In genomic region chr6:54478646-54479324, GRCm38 (mm10) we compare ENCODE assay signal across 10 mouse cellular contexts. TPM values are rescaled to one million over a fixed set of nuclear protein-coding genes. Genes with fewer than 3 reads are reported as not detected.
DNase-seq lines count a peak whose midpoint lies in the region; ATAC-seq and TF ChIP-seq lines count a peak whose summit lies in the region.
"Had no signal": no experiment of that assay in that cellular context is flagged by ENCODE, and none has a peak within 500 bp of the region (broad histone marks: within the 10 kb centered on the region; RNA-seq: fewer than 3 reads in every experiment).

No protein-coding gene starts in this region.

- H3K4me3 ChIP-seq in heart, adult 2 months: no peak overlapping the region
- H3K4me3 ChIP-seq in forebrain, embryonic 14.5 days (ENCODE audit: low read depth, low read length): no peak overlapping the region
- no peak overlapping the region for H3K4me3 ChIP-seq in small intestine, adult 2 months (ENCODE audit: low read depth, low read length)
- H3K4me3 ChIP-seq: liver, embryonic 15.5 days had no signal

- H3K79me2 ChIP-seq in heart, adult 2 months (replicated peaks; ENCODE audit: control insufficient read depth, insufficient read depth, low read length): peaks cover 1% of the 10 kb centered on the region; the same call in 1 of the 2 replicates

- H3K27me3 ChIP-seq in heart, adult 2 months (ENCODE audit: control insufficient read depth, insufficient read depth, low read length): no peaks in the 10 kb centered on the region
- H3K27me3 ChIP-seq in forebrain, embryonic 14.5 days (replicated peaks; ENCODE audit: control insufficient read depth, insufficient read depth, low read length): no peaks in the 10 kb centered on the region
- no peaks in the 10 kb centered on the region for H3K27me3 ChIP-seq in small intestine, adult 2 months (ENCODE audit: control insufficient read depth, insufficient read depth, low read length)
- H3K27me3 ChIP-seq: liver, embryonic 15.5 days had no signal

- H3K27ac ChIP-seq in heart, adult 2 months: no peak overlapping the region
- H3K27ac ChIP-seq in forebrain, embryonic 14.5 days (ENCODE audit: low read depth, low read length): no peak overlapping the region; the same call in 1 of the 2 replicates
- H3K27ac ChIP-seq in small intestine, adult 2 months (ENCODE audit: insufficient read depth, low read depth, low read length): no peak overlapping the region
- H3K27ac ChIP-seq: liver, embryonic 15.5 days had no signal

- no peak for DNase-seq in heart, adult 2 months
- no peak for DNase-seq in heart, adult 8-10 months (ENCODE audit: low spot score)
- DNase-seq in retina, embryonic 14.5 days (ENCODE audit: low spot score): peak; percentile 21
- DNase-seq in retina, postnatal 1 day: no peak
- DNase-seq in forebrain, embryonic 14.5 days (ENCODE audit: low spot score): peak; percentile 73
- DNase-seq in layer of hippocampus, postnatal 10 days (ENCODE audit: low spot score in 2 of 2): no peak
- no peak for DNase-seq in right cerebral cortex, postnatal 25 days

- TF ChIP-seq POLR2A in heart, adult 2 months (IDR thresholded peaks at IDR 0.05; ENCODE audit: insufficient read depth, low read depth, low read length): no peak
- no peak for TF ChIP-seq POLR2A in small intestine, adult 2 months (IDR thresholded peaks at IDR 0.05; ENCODE audit: low read depth, low read length)

- H3K9me3 ChIP-seq in forebrain, embryonic 14.5 days (replicated peaks; ENCODE audit: control insufficient read depth, low read length): no peaks in the 10 kb centered on the region
- H3K9me3 ChIP-seq: liver, embryonic 15.5 days had no signal

- no peak overlapping the region for H3K9ac ChIP-seq in heart, adult 2 months (ENCODE audit: low read depth, low read length)
- no peak overlapping the region for H3K9ac ChIP-seq in forebrain, embryonic 14.5 days (ENCODE audit: low read length)
- H3K9ac ChIP-seq: liver, embryonic 15.5 days had no signal

- TF ChIP-seq CTCF in heart, adult 2 months (IDR thresholded peaks at IDR 0.05): peak; percentile 68
- TF ChIP-seq CTCF in small intestine, adult 2 months (IDR thresholded peaks at IDR 0.05; ENCODE audit: extremely low read depth, insufficient read length, insufficient replicate concordance, low read depth, low read length): peak; percentile 38; the same call in 1 of the 2 replicates

- ATAC-seq in forebrain, embryonic 14.5 days: peak; percentile 57; the same call in 1 of the 2 replicates

- no peaks in the 10 kb centered on the region; the same call in none of the 2 replicates for H3K4me1 ChIP-seq in heart, adult 2 months (ENCODE audit: control insufficient read depth, insufficient read depth, low read length)
- H3K4me1 ChIP-seq in forebrain, embryonic 14.5 days (ENCODE audit: control insufficient read depth, insufficient read depth, low read length): peaks cover 3% of the 10 kb centered on the region; the same call in 1 of the 2 replicates
- H3K4me1 ChIP-seq in small intestine, adult 2 months (ENCODE audit: control insufficient read depth, insufficient read depth, insufficient read length, low read length): peaks cover 23% of the 10 kb centered on the region; the same call in 1 of the 2 replicates
- H3K4me1 ChIP-seq: liver, embryonic 15.5 days had no signal

- H3K36me3 ChIP-seq in heart, adult 2 months (ENCODE audit: control insufficient read depth, insufficient read depth, low read length): no peaks in the 10 kb centered on the region; the same call in 1 of the 2 replicates
- no peaks in the 10 kb centered on the region for H3K36me3 ChIP-seq in forebrain, embryonic 14.5 days (ENCODE audit: control insufficient read depth, insufficient read depth, low read length)
- 0 out of 2 replicates have a peak, but pooled peaks cover 3% of the 10 kb centered on the region for H3K36me3 ChIP-seq in small intestine, adult 2 months (ENCODE audit: control insufficient read depth, insufficient read depth, low read length)
- H3K36me3 ChIP-seq: liver, embryonic 15.5 days had no signal

- 0 out of 2 replicates have a peak, but pooled peaks have one; percentile 8 for TF ChIP-seq EP300 in heart, adult 2 months (IDR thresholded peaks at IDR 0.05; ENCODE audit: insufficient read depth, low read depth, low read length)

- H3K4me2 ChIP-seq in forebrain, embryonic 14.5 days (ENCODE audit: low read length): no peak overlapping the region
- H3K4me2 ChIP-seq: liver, embryonic 15.5 days had no signal

- WGBS in heart, adult 2 months: 63% methylated on average over 5 of the region's 5 CpGs
- WGBS in forebrain, embryonic 14.5 days: 64% methylated on average over 5 of the region's 5 CpGs
- WGBS in small intestine, adult 2 months: 69% methylated on average over 5 of the region's 5 CpGs

- intact Hi-C loops in heart, adult 2 months (cut with DNase I): loop anchor here (2.0 to 5.0 kb wide), 3 partner anchors 46 to 88 kb away; no protein-coding TSS in a partner anchor

RNA-seq across cellular contexts. Expression of gene Wipf3, which starts 49.4 kb away (rescaled TPM):
- total RNA-seq in heart, adult 2 months (2021): 10 to 100 TPM; 26.3 to 47.2 TPM
- 12.2 and 14.0 TPM in 2 replicates for polyA plus RNA-seq in heart, adult 2 months (2012; rRNA removed)
- total RNA-seq in heart, adult 8-10 months (2022): 10 to 100 TPM; 28.5 to 45.5 (median 37.8) TPM
- polyA plus RNA-seq in forebrain, embryonic 14.5 days (2014; fragmentation: Nextera tagmentation; extraction: Ambion mirVana): 2.6 and 3.0 TPM in 2 replicates
- polyA plus RNA-seq in small intestine, adult 2 months (2012; rRNA removed): 4.2 and 8.8 TPM in 2 replicates
- total RNA-seq in layer of hippocampus, postnatal 10 days (2021): 100 to 1,000 TPM; 137 to 139 TPM
- total RNA-seq: hematopoietic stem cell, adult 5-6 weeks had no signal

Comparison
In these comparisons a context has a peak if more than half of its experiments do, and no peak if none do; other contexts are left out.
1. DNase-seq: peak in retina, embryonic 14.5 days (single experiment) and forebrain, embryonic 14.5 days (single experiment); none in heart, adult 2 months (0 of 2), heart, adult 8-10 months (single experiment), retina, postnatal 1 day (single experiment), layer of hippocampus, postnatal 10 days (0 of 2) and right cerebral cortex, postnatal 25 days (single experiment).